Mouse (Mus musculus): ENCODE data around the gene Cldnd1.

Cldnd1 gene

DNA sequence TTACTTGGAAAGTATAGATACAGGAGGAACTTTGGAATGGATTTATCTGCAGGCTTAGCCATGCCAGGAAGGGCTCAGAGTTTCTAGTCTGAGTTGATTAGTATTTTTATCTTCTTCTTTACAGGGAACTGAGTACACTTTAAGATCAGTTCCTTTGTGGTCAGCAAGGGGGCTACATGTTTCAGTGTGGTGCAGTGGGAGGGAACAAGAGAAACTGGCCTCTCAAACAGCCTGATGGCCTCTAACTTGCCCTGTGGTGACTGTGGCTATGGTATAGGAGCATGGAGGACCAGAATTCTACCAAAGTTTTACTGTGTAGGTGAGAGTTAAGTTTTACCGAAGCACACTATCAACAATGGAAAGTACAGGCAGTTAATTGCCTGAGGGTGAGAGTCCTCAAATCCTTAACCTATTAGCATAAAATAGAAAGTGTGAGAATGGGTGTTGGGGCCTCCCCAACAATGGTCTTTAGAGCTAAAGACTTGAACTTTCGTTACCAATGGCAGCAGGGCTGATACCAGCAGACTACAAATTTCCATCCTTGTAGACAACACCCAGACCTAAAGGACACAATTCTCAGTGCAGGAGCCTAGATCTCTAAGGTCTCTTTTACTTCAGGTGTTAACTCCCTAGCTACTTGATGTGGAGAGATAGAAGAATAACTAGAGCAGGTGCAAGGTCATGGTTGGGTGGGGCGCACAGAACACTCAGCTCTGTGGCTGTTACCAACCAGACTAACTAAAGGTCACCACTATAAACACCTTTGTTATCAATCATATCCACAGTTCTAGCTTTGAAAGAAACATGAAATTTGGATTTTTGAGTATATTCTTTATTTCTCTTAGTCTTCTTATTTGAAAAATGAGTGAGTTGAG lies 18.9 kb upstream of the Cldnd1 start:
- DNase-seq (ENCODE audit: low read depth, low spot score): no peak

DNA sequence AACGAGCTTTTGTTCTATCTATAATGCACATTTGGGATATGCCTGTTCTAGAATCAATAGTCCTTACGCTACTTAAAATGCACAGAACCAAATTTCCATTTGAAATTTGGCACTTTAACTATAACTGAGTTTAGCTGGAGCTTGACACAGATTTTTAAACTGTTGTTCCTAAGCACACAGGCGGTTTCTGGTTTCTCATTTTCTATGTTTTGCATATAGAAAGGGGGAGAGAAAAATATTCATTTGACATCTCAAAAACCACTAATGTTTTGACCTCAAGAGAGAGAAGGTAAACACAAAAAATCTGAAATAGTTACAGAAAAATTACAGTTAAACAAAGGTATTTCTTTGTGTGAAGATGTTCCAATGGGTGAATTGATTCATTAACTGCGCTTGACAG lies 18.2 kb upstream of the Cldnd1 start:
- DNase-seq (ENCODE audit: low read depth, low spot score): no peak

DNA sequence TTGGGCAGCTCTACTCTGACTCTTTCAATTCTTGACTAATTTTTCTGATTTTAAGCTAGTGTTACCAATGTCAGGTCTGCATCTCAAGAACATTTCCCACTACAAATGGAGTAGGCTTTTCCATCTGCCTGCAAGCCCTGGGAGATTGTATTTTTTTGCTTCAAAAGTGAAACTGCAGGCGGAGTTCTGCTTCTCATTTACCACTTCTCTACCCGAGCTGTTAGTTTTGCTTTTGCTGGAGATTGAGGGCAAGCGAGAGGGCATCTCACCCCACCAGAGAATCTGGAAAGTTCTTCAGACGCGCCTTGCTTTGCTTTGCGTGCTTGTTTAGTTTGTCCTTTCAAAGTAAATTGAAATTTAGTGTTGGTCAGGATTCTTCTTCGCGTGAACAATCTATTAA lies 15.5 kb upstream of the Cldnd1 start:
- no peak for DNase-seq (ENCODE audit: low read depth, low spot score)

DNA sequence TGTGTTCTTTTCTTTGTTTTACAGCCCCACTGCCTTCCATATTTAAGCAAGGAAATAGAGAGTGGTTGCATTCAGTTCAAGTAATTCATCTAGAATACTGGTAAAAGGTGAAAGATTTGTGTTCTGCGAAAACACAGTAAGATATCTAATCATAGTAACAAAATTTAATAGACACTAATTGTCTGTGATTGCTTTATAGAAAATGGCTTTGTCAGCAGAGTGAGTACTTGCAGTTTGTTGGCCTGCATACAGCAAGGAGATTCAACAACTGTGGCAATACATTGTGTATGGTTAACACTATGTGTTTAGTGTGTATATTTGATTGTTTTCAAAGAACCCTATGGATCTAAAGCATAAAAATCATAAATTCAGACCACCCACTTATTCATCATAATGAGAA lies 14.6 kb upstream of the Cldnd1 start:
- DNase-seq (ENCODE audit: low read depth, low spot score): no peak

DNA sequence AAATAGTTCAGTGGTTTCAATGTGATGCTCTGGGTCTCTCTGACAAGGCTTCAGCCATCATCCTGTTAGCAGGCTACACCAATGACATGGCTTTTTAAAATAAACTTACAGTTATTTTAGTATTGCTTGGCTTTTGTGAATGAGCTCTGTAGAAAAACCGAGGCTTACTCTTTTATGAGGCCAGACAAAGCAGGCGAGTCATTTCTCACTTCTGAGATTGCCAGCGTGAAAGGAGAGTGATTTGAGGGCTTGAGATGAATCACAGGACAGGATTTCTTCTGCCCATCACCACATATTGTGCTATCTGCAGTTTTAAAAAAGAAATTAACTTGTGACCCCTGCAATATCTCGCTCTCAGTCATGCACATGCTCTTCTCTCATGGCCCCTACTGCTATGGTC lies 12.7 kb upstream of the Cldnd1 start:
- DNase-seq (ENCODE audit: low read depth, low spot score): no peak

DNA sequence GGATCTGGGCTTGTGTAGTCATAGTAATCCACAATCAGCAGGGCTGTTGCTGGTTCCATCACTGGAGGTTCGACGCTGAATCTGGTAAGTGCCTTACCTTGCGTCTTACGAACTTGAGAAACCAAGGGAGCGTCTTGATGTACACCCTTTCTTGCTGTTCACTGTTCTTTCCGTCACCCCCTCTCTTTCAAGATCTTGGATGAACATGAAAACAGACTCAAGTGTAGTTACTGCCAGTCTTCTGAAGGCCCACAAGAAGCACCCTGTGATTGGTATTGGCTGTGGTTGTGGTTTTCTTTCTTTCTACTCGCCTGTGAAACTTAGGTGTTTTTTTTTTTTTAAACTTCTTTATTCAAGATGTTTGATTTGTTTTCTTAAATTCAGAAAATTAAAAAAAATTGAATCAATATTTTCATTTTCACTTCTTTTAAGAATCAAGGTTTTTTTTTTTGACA lies 9.0 kb upstream of the Cldnd1 start, which contains the start of gene Gpr15:
Gene Gpr15 (minus strand): TSS at position 405 of the 455 bp plus-strand sequence.
- no peak for DNase-seq (ENCODE audit: low read depth, low spot score)

DNA sequence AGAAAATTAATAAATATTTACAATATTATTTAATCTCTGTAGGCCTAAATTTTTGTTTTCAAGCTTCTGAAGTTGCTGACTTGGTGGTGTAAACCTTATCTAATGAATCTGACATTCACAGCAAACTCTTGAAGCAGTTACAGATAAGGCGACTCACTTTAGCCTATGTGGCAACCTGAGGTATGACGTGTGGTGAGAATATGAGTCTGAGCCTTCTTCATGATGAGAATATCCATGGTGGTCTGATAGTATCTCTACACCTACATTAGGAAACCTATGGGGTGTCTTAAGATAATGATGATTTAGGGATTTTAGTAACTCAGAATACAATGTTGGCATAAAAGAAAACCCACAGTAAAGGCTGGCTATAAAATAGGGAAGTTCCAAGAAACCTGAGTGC lies 5.4 kb upstream of the Cldnd1 start:
- no peak for DNase-seq (ENCODE audit: low read depth, low spot score)

DNA sequence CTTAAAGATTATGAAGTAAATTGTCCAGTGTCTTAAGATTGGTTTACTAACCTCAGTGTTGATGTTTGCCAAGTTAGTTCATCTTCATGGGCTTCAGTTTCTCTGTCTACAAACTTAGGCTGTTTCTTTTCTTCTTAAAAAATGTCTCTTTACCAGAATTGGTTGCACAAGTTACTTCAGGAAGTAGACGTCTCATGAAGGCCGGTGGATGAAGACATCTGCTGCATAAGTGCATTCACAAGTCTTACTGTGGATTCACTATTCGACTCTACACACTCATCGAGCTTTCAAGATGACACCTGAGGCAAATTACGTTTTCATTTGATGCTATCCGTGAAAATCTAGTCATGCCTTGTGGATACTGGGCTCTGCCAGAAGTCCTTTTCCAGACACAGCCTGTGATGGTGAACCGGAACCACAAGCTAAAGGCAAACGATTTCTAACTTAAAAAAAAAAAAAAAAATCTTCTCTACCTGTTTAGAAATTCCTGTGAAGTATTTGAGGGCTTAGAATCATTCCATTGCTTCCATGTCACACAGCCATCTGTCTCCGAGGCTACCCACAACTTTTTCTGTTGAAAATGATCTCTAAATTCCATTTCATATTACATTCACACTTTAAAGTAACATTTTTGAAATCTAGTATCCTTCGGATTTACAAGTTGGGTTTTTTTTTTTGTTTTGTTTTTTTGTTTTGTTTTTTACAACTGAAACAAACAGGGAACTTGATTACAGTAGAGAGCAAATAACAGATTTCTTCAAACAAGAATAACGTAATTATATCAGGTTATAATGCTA lies 832 bp upstream of the Cldnd1 start:
- no peak for DNase-seq (ENCODE audit: low read depth, low spot score)

DNA sequence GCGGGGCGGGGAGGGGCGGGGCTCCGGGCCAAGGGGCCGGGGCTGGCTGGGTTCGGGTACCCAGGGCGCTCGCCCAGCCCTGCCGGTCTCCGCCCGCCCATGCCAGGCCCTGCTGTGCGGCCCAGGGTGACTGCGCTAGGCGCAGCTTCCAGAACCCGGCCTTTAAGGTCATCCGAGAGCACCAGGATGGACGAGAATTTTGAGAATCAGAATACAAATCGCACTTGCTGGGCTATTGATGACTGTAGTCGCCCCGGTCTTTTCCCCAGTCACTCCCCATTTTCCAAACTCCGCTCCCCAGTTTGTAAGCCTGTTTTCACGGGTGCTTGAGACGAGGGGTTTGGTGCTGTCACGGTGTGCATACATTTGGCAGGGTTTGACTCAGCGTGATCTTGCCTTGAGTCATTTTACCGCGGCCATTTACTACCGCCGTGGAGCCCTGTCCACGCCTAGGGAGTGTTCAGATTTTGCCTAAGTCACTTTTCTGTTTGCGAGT lies 514 bp downstream of the Cldnd1 start:
- DNase-seq (ENCODE audit: low read depth, low spot score): no peak

DNA sequence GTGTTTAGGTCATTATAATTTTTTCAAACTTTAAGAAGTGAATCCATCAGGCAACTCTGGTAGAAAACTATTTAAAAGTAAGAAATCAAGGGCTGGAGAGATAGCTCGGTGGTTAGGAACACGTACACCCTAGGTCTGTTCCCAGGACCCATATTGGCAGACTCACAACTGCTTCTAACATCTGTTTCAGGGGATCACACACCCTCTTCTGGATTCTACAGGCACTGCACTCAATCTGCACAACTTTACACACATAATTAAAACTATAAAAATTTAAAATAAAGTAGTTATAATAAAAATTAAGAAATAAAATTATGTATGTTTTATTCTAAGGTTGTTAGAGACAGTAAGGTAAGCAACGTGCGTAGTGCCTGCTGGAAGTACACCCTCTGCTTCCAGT lies 10.5 kb downstream of the Cldnd1 start:
- no peak for DNase-seq (ENCODE audit: low read depth, low spot score)

DNA sequence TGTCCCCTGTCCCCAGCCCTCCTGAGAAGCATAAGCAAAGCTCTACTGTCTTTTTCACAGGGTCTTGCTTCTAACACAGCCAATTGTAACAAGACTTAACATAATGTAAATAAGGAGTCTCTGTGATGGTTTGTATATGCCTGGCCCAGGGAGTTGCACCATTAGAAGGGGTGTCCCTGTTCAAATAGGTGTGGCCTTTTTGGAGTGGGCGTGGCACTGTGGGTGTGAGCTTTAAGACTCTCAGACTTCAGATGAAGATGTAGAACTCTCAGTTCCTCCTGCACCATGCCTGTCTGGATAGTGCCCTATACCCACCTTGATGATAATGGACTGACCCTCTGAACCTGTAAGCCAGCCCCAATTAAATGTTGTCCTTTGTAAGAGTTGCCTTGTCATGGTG lies 11.1 kb downstream of the Cldnd1 start:
- DNase-seq (ENCODE audit: low read depth, low spot score): no peak

DNA sequence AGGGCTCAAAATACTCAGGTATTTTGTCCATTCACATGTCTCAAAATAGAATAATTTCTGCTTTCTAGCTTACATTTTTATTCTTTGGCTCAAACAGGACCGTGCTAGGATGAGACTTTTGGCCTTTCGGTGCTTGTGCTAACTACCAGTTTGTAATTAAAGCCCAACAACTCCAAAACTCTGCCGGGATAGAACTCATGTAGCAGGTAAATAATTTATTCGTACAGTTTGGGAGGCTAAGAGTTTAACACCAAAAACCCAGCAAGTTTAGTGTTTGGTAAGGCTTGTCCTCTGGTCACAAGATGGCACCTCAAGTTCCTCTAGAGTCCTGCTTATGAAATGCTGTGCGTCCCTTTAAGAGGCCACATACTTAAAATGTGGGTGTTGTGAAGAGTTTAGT lies 13.0 kb downstream of the Cldnd1 start:
- no peak for DNase-seq (ENCODE audit: low read depth, low spot score)

DNA sequence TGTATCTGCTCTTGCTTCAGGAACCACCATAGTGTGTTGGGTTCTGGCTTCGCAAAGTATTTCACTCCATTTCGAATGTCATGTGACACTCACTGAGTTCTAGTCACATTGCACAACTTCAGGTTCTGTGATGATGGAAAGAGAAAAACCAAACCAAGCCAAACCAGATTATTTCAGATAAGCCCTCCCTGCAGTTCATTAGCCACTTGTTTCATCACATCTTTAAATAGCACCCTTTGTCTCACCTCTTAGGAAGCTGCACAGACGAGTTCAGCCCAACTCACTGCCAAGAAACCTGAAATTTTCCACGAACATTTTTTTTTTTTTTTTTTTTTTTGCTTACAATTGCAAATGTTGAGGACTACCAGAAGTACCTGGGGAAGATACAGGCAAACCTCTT lies 19.0 kb downstream of the Cldnd1 start:
- no peak for DNase-seq (ENCODE audit: low read depth, low spot score)

DNA sequence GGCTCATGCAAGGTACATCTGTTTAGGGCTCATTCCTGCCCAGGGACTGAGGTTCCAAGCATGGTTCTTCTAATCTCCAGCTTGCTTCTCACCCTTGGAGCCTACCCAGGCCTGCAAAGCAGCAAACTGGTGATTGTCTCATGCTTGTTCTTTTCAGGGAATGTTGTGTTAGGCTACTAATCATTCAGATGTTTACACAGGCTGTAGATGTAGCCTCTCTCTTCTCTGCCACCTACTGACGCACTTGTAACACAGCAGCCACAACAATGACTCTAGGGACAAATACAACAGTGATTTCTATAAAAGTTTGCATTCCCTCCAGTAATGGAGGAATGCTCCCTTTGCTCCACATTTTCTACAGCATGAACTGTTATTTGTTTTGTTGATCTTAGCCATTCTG lies 23.6 kb downstream of the Cldnd1 start:
- DNase-seq (ENCODE audit: low read depth, low spot score): no peak

DNA sequence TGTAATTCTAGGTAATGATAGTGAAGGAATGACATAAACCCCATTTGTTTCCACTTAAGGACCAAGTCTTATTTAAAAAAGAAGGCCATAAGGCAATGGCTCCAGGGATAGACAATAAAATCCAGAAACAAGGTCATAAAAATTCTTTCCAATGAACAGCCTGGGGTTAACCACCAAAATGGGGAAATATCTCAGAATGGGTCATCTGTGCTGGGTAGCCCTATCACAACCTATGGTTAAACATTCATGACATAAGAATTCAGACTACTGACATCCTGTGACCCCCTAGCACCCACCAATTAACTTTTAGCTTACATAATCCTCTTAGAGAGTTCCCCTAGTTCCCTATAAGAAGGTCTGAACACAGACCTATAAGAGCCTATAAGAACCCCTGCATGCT lies 28.5 kb downstream of the Cldnd1 start:
- DNase-seq (ENCODE audit: low read depth, low spot score): no peak

DNA sequence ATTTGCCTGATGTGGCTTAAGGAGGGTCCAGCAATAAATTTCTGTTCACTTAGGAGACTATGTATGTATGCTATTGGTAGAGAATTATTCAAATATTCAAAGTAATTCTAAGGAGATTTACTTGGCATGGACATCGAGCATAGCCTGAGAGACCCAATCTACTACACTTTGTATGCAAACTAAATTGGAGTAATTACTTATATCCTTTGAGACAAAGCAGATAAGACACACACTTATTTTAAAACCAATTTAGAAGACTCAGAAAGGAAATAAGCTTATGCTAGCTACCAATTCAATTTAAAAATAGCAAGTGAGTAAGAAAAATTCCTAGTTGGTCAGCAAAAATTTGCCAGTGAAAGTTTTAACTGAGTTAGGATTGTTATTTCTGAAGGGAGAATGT lies 35.4 kb downstream of the Cldnd1 start, which contains the start of gene Olfr172:
Gene Olfr172 (minus strand): TSS at position 101 of the 400 bp plus-strand sequence.
- no peak for DNase-seq (ENCODE audit: low read depth, low spot score)
